Mouse (Mus musculus) left cerebral cortex, adult 9 months (tissue): ENCODE measurements around the gene Gm10639.
"Not testable (repeated sequence)": the region's sequence is repeated elsewhere in the genome, so short reads cannot be mapped to it uniquely, and the experiment has no call there.

ENCODE experiments used
- DNase-seq, 2 experiments: peaks; one replicate each; pipeline ENCODE4 v3.0.0; 2022; ENCODE audit warnings: low spot score in 2 of 2

Gm10639 gene

GRCm38 (mm10) chr9:78289723-78290122, at the start of gene Gm10639:
Gene Gm10639 (plus strand): TSS chr9:78289923.
- not testable (repeated sequence) for DNase-seq

GRCm38 (mm10) chr9:78255683-78256470, 33.8 kb upstream of the Gm10639 start:
- not testable (repeated sequence) for DNase-seq

- not testable (repeated sequence) for DNase-seq
These were observed 32.8 kb upstream of the Gm10639 start, which contains the start of gene Gm3776 for GRCm38 (mm10) chr9:78256914-78257313. Gene Gm3776 (plus strand): TSS chr9:78257129.

- DNase-seq: peak in 1 of 2 experiments; percentile 13
These were observed 30.0 kb upstream of the Gm10639 start for GRCm38 (mm10) chr9:78259688-78260087.

- DNase-seq: not testable (repeated sequence)
These were observed 18.8 kb upstream of the Gm10639 start for GRCm38 (mm10) chr9:78270945-78271344.

GRCm38 (mm10) chr9:78282002-78282711, 7.6 kb upstream of the Gm10639 start:
- not testable (repeated sequence) for DNase-seq

GRCm38 (mm10) chr9:78289063-78289462, 660 bp upstream of the Gm10639 start:
- not testable (repeated sequence) for DNase-seq

- not testable (repeated sequence) for DNase-seq
These were observed 2.7 kb downstream of the Gm10639 start for GRCm38 (mm10) chr9:78292462-78292861.

GRCm38 (mm10) chr9:78293683-78294082, 4.0 kb downstream of the Gm10639 start:
- DNase-seq: not testable (repeated sequence)

GRCm38 (mm10) chr9:78294781-78295180, 5.1 kb downstream of the Gm10639 start:
- DNase-seq: not testable (repeated sequence)

- DNase-seq: peak in 1 of 2 experiments; percentile 7
These were observed 6.4 kb downstream of the Gm10639 start for GRCm38 (mm10) chr9:78296089-78296488.

- DNase-seq: no peak
These were observed 8.5 kb downstream of the Gm10639 start for GRCm38 (mm10) chr9:78298232-78298631.

GRCm38 (mm10) chr9:78299143-78299542, 9.4 kb downstream of the Gm10639 start:
- not testable (repeated sequence) for DNase-seq

GRCm38 (mm10) chr9:78308122-78308521, 18.4 kb downstream of the Gm10639 start:
- not testable (repeated sequence) for DNase-seq

- DNase-seq: no peak
These were observed 25.0 kb downstream of the Gm10639 start, which contains the start of gene Omt2a for GRCm38 (mm10) chr9:78314696-78315095. Gene Omt2a (minus strand): TSS chr9:78314796.

GRCm38 (mm10) chr9:78319499-78319898, 29.8 kb downstream of the Gm10639 start:
- DNase-seq: no peak

GRCm38 (mm10) chr9:78327289-78327688, 37.6 kb downstream of the Gm10639 start, which contains the start of gene Omt2b:
Gene Omt2b (plus strand): TSS chr9:78327589.
- DNase-seq: not testable (repeated sequence)

GRCm38 (mm10) chr9:78337050-78337449, 47.3 kb downstream of the Gm10639 start:
- DNase-seq: not testable (repeated sequence)

- peak in 1 of 2 experiments; percentile 1 for DNase-seq
These were observed 50.6 kb downstream of the Gm10639 start for GRCm38 (mm10) chr9:78340324-78340723.

- not testable (repeated sequence) for DNase-seq
These were observed 52.8 kb downstream of the Gm10639 start for GRCm38 (mm10) chr9:78342494-78342893.

- not testable (repeated sequence) for DNase-seq
These were observed 53.3 kb downstream of the Gm10639 start for GRCm38 (mm10) chr9:78343055-78343454.

- DNase-seq: not testable (repeated sequence)
These were observed 55.5 kb downstream of the Gm10639 start for GRCm38 (mm10) chr9:78345235-78345634.
